Comparison of ENCODE assay signal across 16 mouse cellular contexts in the genomic region with DNA sequence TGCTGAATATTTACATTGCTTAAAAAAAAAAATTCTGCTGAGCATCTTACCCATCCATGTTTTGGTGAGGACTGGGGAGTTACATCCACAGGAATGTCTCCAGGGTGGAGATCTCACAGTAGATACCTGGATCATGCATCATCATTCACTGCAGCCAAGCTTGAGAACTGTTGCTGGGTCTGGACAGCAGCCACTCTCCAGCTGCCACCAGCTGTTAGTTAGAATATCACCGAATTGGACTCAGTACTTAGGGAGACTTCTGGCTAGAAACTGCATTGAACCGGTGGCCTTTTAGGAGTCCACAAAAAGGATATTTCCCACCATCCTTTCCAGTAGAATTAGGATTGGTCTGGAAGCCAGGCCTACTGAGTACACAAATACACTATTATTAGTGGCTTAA. TPM values are rescaled to one million over a fixed set of nuclear protein-coding genes. Genes with fewer than 3 reads are reported as not detected.
"Had no signal": no experiment of that assay in that cellular context is flagged by ENCODE, and none has a peak within 500 bp of the region (broad histone marks: within the 10 kb centered on the region; RNA-seq: fewer than 3 reads in every experiment).

No protein-coding gene starts in this region.

- H3K36me3 ChIP-seq: stomach, embryonic 15.5 days had no signal

- H3K27me3 ChIP-seq: kidney, embryonic 15.5 days; limb, embryonic 13.5 days; midbrain, embryonic 12.5 days; neural tube, embryonic 13.5 days; stomach, embryonic 15.5 days had no signal

- H3K9ac ChIP-seq: kidney, embryonic 15.5 days; limb, embryonic 13.5 days; liver, embryonic 14.5 days; midbrain, embryonic 12.5 days; stomach, embryonic 15.5 days had no signal

- H3K4me3 ChIP-seq: kidney, embryonic 15.5 days; limb, embryonic 13.5 days; midbrain, embryonic 12.5 days; neural tube, embryonic 13.5 days; stomach, embryonic 15.5 days had no signal

- DNase-seq: left cerebral cortex, postnatal 4 days; lung, adult 2 months; right cerebral cortex, postnatal 14 days; thymus, adult 2 months; thymus, postnatal 25 days had no signal

- H3K4me1 ChIP-seq: limb, embryonic 13.5 days; neural tube, embryonic 13.5 days; stomach, embryonic 15.5 days had no signal

- H3K4me2 ChIP-seq: kidney, embryonic 15.5 days; limb, embryonic 13.5 days; midbrain, embryonic 12.5 days; neural tube, embryonic 13.5 days; stomach, embryonic 15.5 days had no signal

- ATAC-seq: midbrain, embryonic 16.5 days had no signal

- H3K27ac ChIP-seq: kidney, embryonic 15.5 days; limb, embryonic 13.5 days; liver, embryonic 14.5 days; midbrain, embryonic 12.5 days; neural tube, embryonic 13.5 days; stomach, embryonic 15.5 days had no signal

- H3K9me3 ChIP-seq: kidney, embryonic 15.5 days; limb, embryonic 13.5 days; midbrain, embryonic 12.5 days; neural tube, embryonic 13.5 days; stomach, embryonic 15.5 days had no signal

RNA-seq across cellular contexts. Expression of a gene that starts 14.6 kb away (rescaled TPM):
- polyA plus RNA-seq: large intestine, adult 2 months; liver, adult 2 months had no signal

RNA-seq across cellular contexts. Expression of a gene that starts 40.4 kb away (rescaled TPM):
- total RNA-seq: liver, adult 2 months; megakaryocyte-erythroid progenitor cell, adult 5-6 weeks had no signal
- polyA plus RNA-seq: large intestine, adult 2 months; liver, adult 2 months; lung, adult 2 months; spleen, adult 2 months; thymus, adult 2 months had no signal
